Mouse (Mus musculus): Measurements from ENCODE around the gene Tekt5. TPM values are rescaled to one million over a fixed set of nuclear protein-coding genes. Genes with fewer than 3 reads are reported as not detected.

The Tekt5 gene
- polyA plus RNA-seq, 1 experiment = not detected

- H3K4me3 ChIP-seq (ENCODE audit: insufficient read depth, low read length) = no peak overlapping the region
- H3K27ac ChIP-seq (ENCODE audit: insufficient read depth, low read length) = no peak overlapping the region
- no peak for TF ChIP-seq CTCF (IDR thresholded peaks at IDR 0.05; ENCODE audit: borderline replicate concordance, insufficient read depth, low read length)
- no peak for TF ChIP-seq POLR2A (IDR thresholded peaks at IDR 0.05; ENCODE audit: low read depth, low read length)
- no peaks in the 10 kb centered on the region for H3K4me1 ChIP-seq (ENCODE audit: control insufficient read depth, insufficient read depth, low read length)
Observed at GRCm38 (mm10) chr16:10338601-10339000, 56.7 kb downstream of the Tekt5 start.

- no peaks in the 10 kb centered on the region for H3K4me1 ChIP-seq (ENCODE audit: control insufficient read depth, insufficient read depth, low read length)
- no peak for TF ChIP-seq CTCF (IDR thresholded peaks at IDR 0.05; ENCODE audit: borderline replicate concordance, insufficient read depth, low read length)
- TF ChIP-seq POLR2A (IDR thresholded peaks at IDR 0.05; ENCODE audit: low read depth, low read length) = no peak
- H3K27ac ChIP-seq (ENCODE audit: insufficient read depth, low read length) = no peak overlapping the region
- no peak overlapping the region for H3K4me3 ChIP-seq (ENCODE audit: insufficient read depth, low read length)
Observed at GRCm38 (mm10) chr16:10337422-10338197, 57.7 kb downstream of the Tekt5 start.

- TF ChIP-seq CTCF (IDR thresholded peaks at IDR 0.05; ENCODE audit: borderline replicate concordance, insufficient read depth, low read length) = no peak
- TF ChIP-seq POLR2A (IDR thresholded peaks at IDR 0.05; ENCODE audit: low read depth, low read length) = no peak
- H3K27ac ChIP-seq (ENCODE audit: insufficient read depth, low read length) = no peak overlapping the region
- H3K4me1 ChIP-seq (ENCODE audit: control insufficient read depth, insufficient read depth, low read length) = no peaks in the 10 kb centered on the region
- no peak overlapping the region for H3K4me3 ChIP-seq (ENCODE audit: insufficient read depth, low read length)
Observed at GRCm38 (mm10) chr16:10336454-10337421, 58.6 kb downstream of the Tekt5 start.

- H3K4me3 ChIP-seq (ENCODE audit: insufficient read depth, low read length) = no peak overlapping the region
- no peak for TF ChIP-seq CTCF (IDR thresholded peaks at IDR 0.05; ENCODE audit: borderline replicate concordance, insufficient read depth, low read length)
- TF ChIP-seq POLR2A (IDR thresholded peaks at IDR 0.05; ENCODE audit: low read depth, low read length) = no peak
Observed at GRCm38 (mm10) chr16:10335953-10336352, 59.3 kb downstream of the Tekt5 start.

GRCm38 (mm10) chr16:10332732-10333131 is 62.6 kb downstream of the Tekt5 start:
- TF ChIP-seq CTCF (IDR thresholded peaks at IDR 0.05; ENCODE audit: borderline replicate concordance, insufficient read depth, low read length) = no peak
- no peak for TF ChIP-seq POLR2A (IDR thresholded peaks at IDR 0.05; ENCODE audit: low read depth, low read length)
- H3K4me1 ChIP-seq (ENCODE audit: control insufficient read depth, insufficient read depth, low read length) = no peaks in the 10 kb centered on the region
- H3K27ac ChIP-seq (ENCODE audit: insufficient read depth, low read length) = no peak overlapping the region
- H3K4me3 ChIP-seq (ENCODE audit: insufficient read depth, low read length) = no peak overlapping the region

More at GRCm38 (mm10) chr16:10335953-10336352, 59.3 kb downstream of the Tekt5 start:
- H3K27ac ChIP-seq (ENCODE audit: insufficient read depth, low read length) = no peak overlapping the region
- H3K4me1 ChIP-seq (ENCODE audit: control insufficient read depth, insufficient read depth, low read length) = no peaks in the 10 kb centered on the region

- no peaks in the 10 kb centered on the region for H3K4me1 ChIP-seq (ENCODE audit: control insufficient read depth, insufficient read depth, low read length)
- no peak overlapping the region for H3K4me3 ChIP-seq (ENCODE audit: insufficient read depth, low read length)
- no peak overlapping the region for H3K27ac ChIP-seq (ENCODE audit: insufficient read depth, low read length)
- TF ChIP-seq CTCF (IDR thresholded peaks at IDR 0.05; ENCODE audit: borderline replicate concordance, insufficient read depth, low read length) (no peak), POLR2A (IDR thresholded peaks at IDR 0.05; ENCODE audit: low read depth, low read length) (no peak)
Observed at GRCm38 (mm10) chr16:10330586-10331495, 64.4 kb downstream of the Tekt5 start.

GRCm38 (mm10) chr16:10327563-10328333 is 67.5 kb downstream of the Tekt5 start:
- TF ChIP-seq CTCF (IDR thresholded peaks at IDR 0.05; ENCODE audit: borderline replicate concordance, insufficient read depth, low read length) (no peak), POLR2A (IDR thresholded peaks at IDR 0.05; ENCODE audit: low read depth, low read length) (no peak)
- H3K4me3 ChIP-seq (ENCODE audit: insufficient read depth, low read length) = no peak overlapping the region
- no peak overlapping the region for H3K27ac ChIP-seq (ENCODE audit: insufficient read depth, low read length)

GRCm38 (mm10) chr16:10319914-10320569 is 75.2 kb downstream of the Tekt5 start:
- Histone ChIP-seq H3K27ac (ENCODE audit: insufficient read depth, low read length) (no peak overlapping the region), H3K4me3 (ENCODE audit: insufficient read depth, low read length) (no peak overlapping the region), H3K4me1 (ENCODE audit: control insufficient read depth, insufficient read depth, low read length) (no peaks in the 10 kb centered on the region)
- no peak for TF ChIP-seq CTCF (IDR thresholded peaks at IDR 0.05; ENCODE audit: borderline replicate concordance, insufficient read depth, low read length)
- no peak for TF ChIP-seq POLR2A (IDR thresholded peaks at IDR 0.05; ENCODE audit: low read depth, low read length)

More at GRCm38 (mm10) chr16:10327563-10328333, 67.5 kb downstream of the Tekt5 start:
- no peaks in the 10 kb centered on the region for H3K4me1 ChIP-seq (ENCODE audit: control insufficient read depth, insufficient read depth, low read length)
